Mouse (Mus musculus) layer of hippocampus, postnatal 14 days (tissue): ENCODE data around the gene Cul1. TPM values are rescaled to one million over a fixed set of nuclear protein-coding genes. Genes with fewer than 3 reads are reported as not detected.

Source experiments
- total RNA-seq, 2 experiments: library from RNA; stranded (reverse); gene quantifications; 2 replicates each; pipeline ENCODE4 v1.2.3; 2021

The Cul1 gene
- total RNA-seq, 2 experiments from 2014 or later = 107 to 118 TPM

Other genes with a start within 250 kb of the Cul1 start
- gene Ezh2, start 141.9 kb downstream of the Cul1 start, total RNA-seq = 10 to 100 TPM; 20.6 to 31.0 TPM